Mouse (Mus musculus) intestine, embryonic 14.5 days (tissue): ENCODE results near the gene Nipal3. TPM values are rescaled to one million over a fixed set of nuclear protein-coding genes. Genes with fewer than 3 reads are reported as not detected.

Experiments
- ATAC-seq: fragments of 200-750 bp; cut with Nextera tagmentation; replicated peaks from 2 replicates; pipeline ENCODE4 v1.8.0; 2017; ENCODE audit warnings: low read depth, moderate number of reproducible peaks, moderate TSS enrichment, moderate library complexity; ENCODE audit not compliant: low FRiP score, low TSS enrichment
- DNase-seq: peaks from one replicate; pipeline ENCODE4 v3.0.0-alpha.2; 2018; ENCODE audit warnings: low spot score
- H3K27ac ChIP-seq: fragments of 300-500 bp; sonication (generic); 2 replicates; pipeline ENCODE4 v1.5.1; 2014; ENCODE audit warnings: low read depth, mild to moderate bottlenecking, control low read depth
- H3K27me3 ChIP-seq: fragments of 300-500 bp; sonication (generic); replicated peaks from 2 replicates; pipeline ENCODE4 v1.6.1; 2014; ENCODE audit warnings: low read length, control low read depth; ENCODE audit not compliant: control insufficient read depth, insufficient read depth
- H3K36me3 ChIP-seq: fragments of 300-500 bp; sonication (generic); 2 replicates; pipeline ENCODE4 v1.6.1; 2014; ENCODE audit warnings: low read length, control low read depth; ENCODE audit not compliant: control insufficient read depth, insufficient read depth
- H3K4me1 ChIP-seq: fragments of 300-500 bp; sonication (generic); replicated peaks from 2 replicates; pipeline ENCODE4 v1.6.1; 2014; ENCODE audit warnings: low read length, control low read depth, mixed read lengths; ENCODE audit not compliant: control insufficient read depth, insufficient read depth
- H3K4me2 ChIP-seq: fragments of 300-500 bp; sonication (generic); 2 replicates; pipeline ENCODE4 v1.6.1; 2014; ENCODE audit warnings: low read length
- H3K4me3 ChIP-seq: fragments of 300-500 bp; sonication (generic); 2 replicates; pipeline ENCODE4 v1.5.1; 2014; ENCODE audit warnings: low read depth, low read length, control low read depth, mixed read lengths
- H3K9ac ChIP-seq: fragments of 300-500 bp; sonication (generic); 2 replicates; pipeline ENCODE4 v1.6.1; 2014; ENCODE audit warnings: mild to moderate bottlenecking, low read length
- H3K9me3 ChIP-seq: fragments of 300-500 bp; sonication (generic); 2 replicates; pipeline ENCODE4 v1.6.1; 2016; ENCODE audit warnings: low read length, control low read depth; ENCODE audit not compliant: control insufficient read depth
- WGBS: fragments of 180-500 bp; shearing (Covaris S2); extraction: QIAGEN DNeasy Blood & Tissue Kit; methylation state at CpG from one replicate; pipeline ENCODE4 v1.1.7; 2014; 5-methylcytosine and 5-hydroxymethylcytosine counted together
- polyA plus RNA-seq: library from polyadenylated mRNA; unstranded; fragments of >200 nt; fragmentation: Nextera tagmentation; extraction: Ambion mirVana; gene quantifications from 2 replicates; pipeline ENCODE4 v1.2.1, GENCODE M21; 2014

Gene Nipal3
- polyA plus RNA-seq, 1 experiment from 2014 or later: 4.3 TPM

DNA sequence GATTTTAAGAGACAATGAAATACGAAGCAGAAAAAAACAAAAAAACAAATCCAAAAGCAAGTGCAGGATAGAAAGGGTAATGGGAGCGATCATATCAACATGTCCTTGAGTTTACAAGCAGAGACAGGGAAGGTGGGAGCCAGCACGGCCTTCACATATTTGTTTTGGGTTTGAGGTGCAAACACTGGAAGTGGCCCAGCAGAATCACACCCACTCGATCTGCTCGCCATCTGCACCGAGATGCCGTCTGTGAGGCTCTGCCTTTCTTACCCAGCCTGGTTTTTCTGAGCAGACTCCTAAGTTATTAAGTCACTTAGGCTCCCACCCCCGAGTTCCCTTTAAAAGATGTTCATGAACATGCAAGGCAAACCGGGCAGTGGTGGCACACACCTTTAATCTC, 69.2 kb downstream of the Nipal3 start:
- H3K4me3 ChIP-seq: no peak overlapping the region
- H3K4me1 ChIP-seq: no peaks in the 10 kb centered on the region
- H3K36me3 ChIP-seq: 0 out of 2 replicates have a peak, but pooled peaks cover 11% of the 10 kb centered on the region
- ATAC-seq (no peak), DNase-seq (no peak)
- H3K9ac ChIP-seq: no peak overlapping the region
- H3K9me3 ChIP-seq: no peaks in the 10 kb centered on the region
- no peak overlapping the region for H3K4me2 ChIP-seq
- WGBS: 75% methylated on average over 9 of the region's 9 CpGs
- H3K27me3 ChIP-seq: no peaks in the 10 kb centered on the region
- no peak overlapping the region for H3K27ac ChIP-seq

DNA sequence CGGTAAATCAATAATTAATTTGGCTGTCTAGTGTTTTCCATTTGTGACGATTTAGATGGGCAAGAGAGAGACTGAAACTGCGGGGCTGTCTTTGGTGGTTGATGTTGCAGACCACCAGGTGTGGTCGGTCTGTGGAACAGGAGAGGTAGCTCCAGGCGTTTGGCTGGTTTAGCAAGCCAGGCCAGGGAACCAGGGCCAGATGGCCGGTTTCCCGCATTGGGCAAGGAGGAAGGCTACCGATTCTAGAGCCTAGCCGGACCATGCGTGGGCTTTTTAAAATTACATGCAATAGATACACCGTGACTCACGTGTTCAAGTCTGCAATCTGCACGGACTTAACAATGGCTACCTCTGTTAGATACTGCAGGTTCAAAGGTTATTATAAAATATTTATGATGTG, 73.9 kb downstream of the Nipal3 start:
- ATAC-seq (no peak), DNase-seq (no peak)
- WGBS: 91% methylated on average over 13 of the region's 13 CpGs
- no peak overlapping the region for H3K9ac ChIP-seq
- no peaks in the 10 kb centered on the region for H3K4me1 ChIP-seq
- H3K36me3 ChIP-seq: peaks cover 52% of the 10 kb centered on the region
- H3K27ac ChIP-seq: no peak overlapping the region
- no peak overlapping the region for H3K4me3 ChIP-seq
- H3K27me3 ChIP-seq: no peaks in the 10 kb centered on the region
- H3K9me3 ChIP-seq: no peaks in the 10 kb centered on the region
- H3K4me2 ChIP-seq: no peak overlapping the region

DNA sequence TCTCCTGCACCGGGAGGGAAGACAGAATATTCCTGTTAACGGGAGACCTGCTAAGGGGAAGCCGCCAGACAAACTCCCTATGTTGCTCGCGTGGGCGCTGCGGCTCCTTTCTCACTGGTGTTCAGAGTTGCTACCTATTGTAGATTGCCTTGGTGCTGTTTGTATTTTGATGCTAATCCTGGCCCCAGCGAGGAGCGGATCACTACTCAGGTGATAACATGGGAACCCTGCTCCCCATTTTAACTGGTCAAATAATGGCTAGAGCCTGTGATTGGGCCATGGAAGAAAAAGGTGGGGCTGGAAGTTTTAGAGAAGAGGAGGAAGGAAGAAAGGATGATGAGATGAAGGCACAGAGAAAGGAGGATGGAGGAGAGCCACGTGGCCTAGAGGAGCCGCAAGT, 74.4 kb downstream of the Nipal3 start:
- Histone ChIP-seq H3K4me3 (no peak overlapping the region), H3K4me2 (no peak overlapping the region), H3K36me3 (peaks cover 55% of the 10 kb centered on the region), H3K27ac (no peak overlapping the region), H3K9ac (no peak overlapping the region), H3K4me1 (no peaks in the 10 kb centered on the region), H3K9me3 (no peaks in the 10 kb centered on the region), H3K27me3 (no peaks in the 10 kb centered on the region)
- DNase-seq (no peak), ATAC-seq (no peak)
- 75% methylated on average over 11 of the region's 11 CpGs for WGBS

DNA sequence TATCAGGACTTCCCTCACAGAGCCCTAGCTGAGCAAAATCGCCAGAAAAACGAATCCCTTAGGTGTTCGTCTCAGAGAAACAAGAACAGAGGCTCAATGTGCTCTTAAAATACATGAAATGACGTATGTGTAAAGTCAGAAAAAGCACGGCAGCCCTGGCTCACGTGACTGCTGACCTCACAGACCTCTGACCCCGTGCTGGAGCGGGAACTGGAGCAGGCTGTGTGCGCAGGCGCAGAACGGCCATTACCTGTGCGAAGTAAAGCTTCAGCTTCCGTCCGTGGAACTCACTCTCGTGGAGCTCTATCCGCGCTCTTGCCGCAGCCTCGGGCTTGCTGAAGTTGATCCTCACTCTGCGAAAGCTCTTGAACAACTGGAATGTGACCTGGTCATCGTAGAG, 74.8 kb downstream of the Nipal3 start:
- Histone ChIP-seq H3K27me3 (no peaks in the 10 kb centered on the region), H3K36me3 (peaks cover 59% of the 10 kb centered on the region), H3K27ac (no peak overlapping the region), H3K4me3 (no peak overlapping the region), H3K9ac (no peak overlapping the region), H3K4me1 (no peaks in the 10 kb centered on the region), H3K9me3 (no peaks in the 10 kb centered on the region), H3K4me2 (no peak overlapping the region)
- DNase-seq (no peak), ATAC-seq (no peak)
- 78% methylated on average over 21 of the region's 21 CpGs for WGBS

DNA sequence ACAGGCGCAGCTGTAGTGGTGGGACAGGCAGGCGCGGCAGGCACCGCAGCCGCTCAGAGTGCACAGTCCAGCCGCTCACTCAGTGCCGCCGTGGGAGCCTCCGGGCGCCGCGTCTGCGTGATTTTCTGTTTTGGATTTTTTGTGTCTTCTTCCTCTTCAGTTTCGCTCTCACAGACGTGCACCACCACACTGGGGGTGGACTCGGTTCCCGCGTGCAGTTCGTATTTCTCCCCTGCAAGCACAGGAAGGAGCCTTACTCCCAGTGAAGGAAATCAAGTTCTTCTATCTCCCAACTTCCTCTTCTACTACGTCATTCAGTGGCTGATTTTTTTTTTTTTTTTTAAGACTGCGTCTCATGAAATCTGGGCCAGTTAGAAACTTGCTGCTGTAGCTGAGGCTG, 78.5 kb downstream of the Nipal3 start:
- no peak overlapping the region for H3K9ac ChIP-seq
- H3K36me3 ChIP-seq: peaks cover 54% of the 10 kb centered on the region
- ATAC-seq: no peak
- H3K27me3 ChIP-seq: no peaks in the 10 kb centered on the region
- 96% methylated on average over 21 of the region's 21 CpGs for whole genome bisulfite sequencing
- H3K4me2 ChIP-seq: no peak overlapping the region
- DNase-seq: no peak
- no peak overlapping the region for H3K27ac ChIP-seq
- H3K9me3 ChIP-seq: no peaks in the 10 kb centered on the region
- no peaks in the 10 kb centered on the region for H3K4me1 ChIP-seq
- no peak overlapping the region for H3K4me3 ChIP-seq

DNA sequence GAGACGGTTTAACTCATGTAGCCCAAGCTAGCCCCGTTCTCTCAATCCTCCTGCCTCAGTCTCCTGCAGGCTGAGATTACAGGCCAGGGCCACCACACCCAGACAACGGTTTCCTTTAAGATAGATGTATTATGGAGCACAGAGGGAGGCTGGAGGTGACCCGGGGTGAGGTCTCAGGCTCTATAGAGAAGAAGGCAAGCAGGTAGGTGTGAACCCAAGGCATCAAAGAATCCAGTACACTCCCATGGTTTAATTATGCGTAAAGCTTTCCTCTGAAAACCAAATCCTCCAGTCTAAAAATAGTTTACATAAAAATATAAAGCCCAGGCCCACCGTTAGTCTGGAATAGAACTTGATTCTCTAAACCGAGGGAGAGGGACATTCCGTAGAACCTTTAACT, 81.3 kb downstream of the Nipal3 start:
- 70% methylated on average over 8 of the region's 8 CpGs for WGBS
- no peak for ATAC-seq
- Histone ChIP-seq H3K4me1 (no peaks in the 10 kb centered on the region), H3K36me3 (peaks cover 37% of the 10 kb centered on the region), H3K4me3 (no peak overlapping the region), H3K27me3 (no peaks in the 10 kb centered on the region), H3K27ac (no peak overlapping the region), H3K9me3 (no peaks in the 10 kb centered on the region), H3K9ac (no peak overlapping the region), H3K4me2 (no peak overlapping the region)
- DNase-seq: no peak

DNA sequence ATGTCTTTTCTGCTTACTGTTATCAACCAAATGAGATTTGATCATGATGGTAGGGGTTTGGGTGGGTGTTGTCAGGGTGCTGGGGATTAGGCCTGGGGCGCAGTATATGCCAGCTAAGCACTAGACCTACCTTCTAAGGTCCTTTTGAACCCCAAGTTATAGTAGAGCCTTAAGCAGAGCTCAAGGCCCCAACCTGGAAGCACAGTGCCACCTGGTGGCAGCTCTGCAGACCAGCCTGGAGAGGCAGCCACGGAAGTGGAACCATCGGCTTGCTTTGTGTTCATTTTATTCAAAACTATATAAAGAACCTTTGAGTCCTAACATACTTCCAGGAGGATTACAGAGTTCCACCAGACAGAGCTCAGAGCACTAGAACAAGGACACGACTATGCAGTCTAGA, 83.2 kb downstream of the Nipal3 start:
- DNase-seq (peak; percentile 70), ATAC-seq (peak; percentile 47; the same call in 1 of the 2 replicates)
- no peak overlapping the region for H3K27ac ChIP-seq
- H3K9me3 ChIP-seq: no peaks in the 10 kb centered on the region
- H3K4me3 ChIP-seq: no peak overlapping the region
- 45% methylated on average over 4 of the region's 4 CpGs for WGBS
- no peaks in the 10 kb centered on the region for H3K4me1 ChIP-seq
- no peaks in the 10 kb centered on the region for H3K27me3 ChIP-seq
- H3K9ac ChIP-seq: no peak overlapping the region
- peaks cover 18% of the 10 kb centered on the region for H3K36me3 ChIP-seq
- no peak overlapping the region for H3K4me2 ChIP-seq

DNA sequence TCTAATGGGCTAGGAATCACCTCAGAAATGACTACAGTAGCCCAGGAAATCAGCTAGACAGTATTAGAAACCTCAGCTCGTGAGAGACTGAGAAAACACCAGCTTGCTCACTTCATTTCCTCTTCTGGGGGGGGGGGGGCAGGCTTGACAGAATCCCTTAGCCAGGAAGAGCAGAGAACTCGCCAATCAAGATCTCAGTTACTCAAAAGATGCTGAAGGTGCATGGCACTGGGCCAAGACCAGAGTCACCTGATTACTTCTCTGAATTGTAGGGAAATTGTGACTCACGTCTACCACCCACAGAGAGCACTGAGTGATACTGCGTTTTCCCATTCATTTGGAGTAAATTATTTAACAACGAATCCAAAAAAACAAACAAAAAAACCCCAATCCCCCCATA, 88.7 kb downstream of the Nipal3 start:
- DNase-seq: no peak
- no peaks in the 10 kb centered on the region for H3K36me3 ChIP-seq
- no peak overlapping the region for H3K27ac ChIP-seq
- no peak overlapping the region for H3K4me3 ChIP-seq
- H3K9ac ChIP-seq: no peak overlapping the region
- 63% methylated on average over 5 of the region's 5 CpGs for WGBS
- no peak for ATAC-seq
- H3K9me3 ChIP-seq: no peaks in the 10 kb centered on the region
- no peaks in the 10 kb centered on the region for H3K27me3 ChIP-seq
- H3K4me2 ChIP-seq: no peak overlapping the region
- no peaks in the 10 kb centered on the region for H3K4me1 ChIP-seq

DNA sequence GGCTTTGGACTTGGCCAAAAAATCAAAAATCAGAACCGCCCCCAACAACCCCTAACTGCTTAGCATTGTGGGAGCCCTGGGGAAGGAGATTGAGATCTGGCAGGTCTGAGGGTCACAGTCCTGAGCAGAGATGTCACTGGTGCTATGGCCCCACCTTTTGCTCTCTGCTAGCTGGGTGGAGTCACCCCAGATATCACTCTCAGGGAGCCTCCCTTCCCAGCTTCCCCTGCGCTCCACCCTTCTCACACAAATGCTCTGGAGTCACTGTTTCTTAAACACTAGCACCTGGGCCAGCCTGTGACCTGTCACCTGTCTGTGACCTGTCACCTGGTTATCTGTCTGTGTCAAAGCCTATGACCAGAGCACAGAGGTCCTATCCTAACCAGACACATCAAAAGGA, 89.9 kb downstream of the Nipal3 start:
- no peak overlapping the region for H3K4me2 ChIP-seq
- no peak overlapping the region for H3K27ac ChIP-seq
- H3K9me3 ChIP-seq: no peaks in the 10 kb centered on the region
- ATAC-seq (no peak), DNase-seq (no peak)
- H3K9ac ChIP-seq: no peak overlapping the region
- no peaks in the 10 kb centered on the region for H3K36me3 ChIP-seq
- H3K4me3 ChIP-seq: no peak overlapping the region
- no peaks in the 10 kb centered on the region for H3K27me3 ChIP-seq
- WGBS: 90% methylated on average over 2 of the region's 2 CpGs
- H3K4me1 ChIP-seq: no peaks in the 10 kb centered on the region
